Mouse (Mus musculus) kidney, embryonic 16.5 days (tissue): ENCODE results near the gene Mcfd2. TPM values are rescaled to one million over a fixed set of nuclear protein-coding genes. Genes with fewer than 3 reads are reported as not detected.

ENCODE experiments used
- ATAC-seq: fragments of 200-750 bp; cut with Nextera tagmentation; 2 replicates; pipeline ENCODE4 v1.8.0; 2017; ENCODE audit warnings: moderate TSS enrichment; ENCODE audit not compliant: low FRiP score, low TSS enrichment
- H3K27ac ChIP-seq: fragments of 300-500 bp; sonication (generic); 2 replicates; pipeline ENCODE4 v1.5.1; 2014; ENCODE audit warnings: low read length
- H3K27me3 ChIP-seq: fragments of 300-500 bp; sonication (generic); 2 replicates; pipeline ENCODE4 v1.6.1; 2014; ENCODE audit warnings: low read length, control low read depth, mixed read lengths; ENCODE audit not compliant: insufficient read depth
- H3K36me3 ChIP-seq: fragments of 300-500 bp; sonication (generic); 2 replicates; pipeline ENCODE4 v1.6.1; 2014; ENCODE audit warnings: low read length, control low read depth, mixed read lengths; ENCODE audit not compliant: insufficient read depth
- H3K4me1 ChIP-seq: fragments of 300-500 bp; sonication (generic); 2 replicates; pipeline ENCODE4 v1.6.1; 2014; ENCODE audit warnings: low read length, control low read depth, mixed read lengths; ENCODE audit not compliant: insufficient read depth
- H3K4me2 ChIP-seq: fragments of 300-500 bp; sonication (generic); replicated peaks from 2 replicates; pipeline ENCODE4 v1.6.1; 2014; ENCODE audit warnings: low read depth, low read length
- H3K4me3 ChIP-seq: fragments of 300-500 bp; sonication (generic); 2 replicates; pipeline ENCODE4 v1.5.1; 2014; ENCODE audit warnings: mild to moderate bottlenecking, low read length
- H3K9ac ChIP-seq: fragments of 300-500 bp; sonication (generic); replicated peaks from 2 replicates; pipeline ENCODE4 v1.6.1; 2014; ENCODE audit warnings: low read length
- H3K9me3 ChIP-seq: fragments of 300-500 bp; sonication (generic); 2 replicates; pipeline ENCODE4 v1.6.1; 2016; ENCODE audit warnings: low read length, control low read depth
- WGBS: fragments of 180-500 bp; shearing (Covaris S2); extraction: QIAGEN DNeasy Blood & Tissue Kit; methylation state at CpG from one replicate; pipeline ENCODE4 v1.1.7; 2014; 5-methylcytosine and 5-hydroxymethylcytosine counted together
- polyA plus RNA-seq: library from polyadenylated mRNA; unstranded; fragments of >200 nt; fragmentation: Nextera tagmentation; extraction: Ambion mirVana; gene quantifications from 2 replicates; pipeline ENCODE4 v1.2.1, GENCODE M21; 2015

Gene Mcfd2
- polyA plus RNA-seq, 1 experiment from 2014 or later = 151 TPM

GRCm38 (mm10) chr17:87283055-87283754, 17.5 kb upstream of the Mcfd2 start:
- Histone ChIP-seq H3K27me3 (peaks cover 14% of the 10 kb centered on the region; the same call in 1 of the 2 replicates), H3K4me3 (peak overlapping the region; percentile 79), H3K27ac (peak overlapping the region; percentile 81), H3K4me2 (peak overlapping the region; percentile 98), H3K36me3 (no peaks in the 10 kb centered on the region), H3K4me1 (peaks cover 25% of the 10 kb centered on the region), H3K9me3 (no peaks in the 10 kb centered on the region), H3K9ac (peak overlapping the region; percentile 89)
- WGBS = under 1% methylated on average over 56 of the region's 56 CpGs
- ATAC-seq = no peak

- peak within 1 kb of the TSS; percentile 89 for H3K9ac ChIP-seq
- H3K36me3 ChIP-seq = no peaks in the 10 kb centered on the region
- H3K27me3 ChIP-seq = peaks cover 14% of the 10 kb centered on the region; the same call in 1 of the 2 replicates
- peaks cover 25% of the 10 kb centered on the region for H3K4me1 ChIP-seq
- H3K27ac ChIP-seq = peak within 1 kb of the TSS; percentile 96
- H3K9me3 ChIP-seq = no peaks in the 10 kb centered on the region
- 0% methylated on average over 35 of the region's 38 CpGs for WGBS
- peak within 1 kb of the TSS; percentile 98 for H3K4me2 ChIP-seq
- peak within 1 kb of the TSS; percentile 79 for H3K4me3 ChIP-seq
- ATAC-seq = peak; percentile 93
These were observed 16.9 kb upstream of the Mcfd2 start, which contains the start of gene Ttc7 for GRCm38 (mm10) chr17:87282706-87283053. TSS of gene Ttc7 (plus strand) at chr17:87282886.

DNA sequence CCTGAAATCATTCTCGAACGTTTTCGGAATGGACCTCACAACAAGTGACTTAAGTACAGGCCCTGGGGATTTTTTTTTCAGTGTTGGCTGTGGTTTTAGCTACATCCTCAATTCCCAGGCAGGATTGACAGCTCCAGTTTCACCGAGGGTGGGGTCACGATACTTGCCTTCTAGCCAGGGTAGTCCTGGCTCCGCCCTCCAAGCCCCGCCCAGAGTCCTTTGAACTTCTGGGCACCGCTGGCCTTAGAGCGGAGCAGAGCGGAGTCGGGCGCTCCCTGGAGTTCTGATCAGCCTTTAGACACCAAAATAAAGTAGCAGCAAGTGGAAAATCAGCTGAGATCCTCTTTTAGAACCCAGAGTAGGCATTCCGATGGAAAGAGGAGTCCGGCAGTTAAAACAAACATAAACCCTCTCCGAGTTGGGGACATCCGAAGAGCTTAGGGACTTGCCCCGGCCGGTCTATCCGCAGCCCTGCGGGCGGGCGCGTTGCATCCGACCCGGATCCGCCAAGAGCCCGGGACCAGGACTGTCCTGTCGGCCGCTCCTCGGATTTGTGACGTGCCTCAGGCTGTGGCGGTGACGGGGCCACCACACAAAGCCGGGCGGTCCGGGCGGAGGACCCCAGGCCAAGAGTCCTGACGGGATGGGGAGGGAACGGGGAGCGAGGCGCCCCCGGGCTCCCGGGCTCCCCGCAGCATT, 16.4 kb upstream of the Mcfd2 start:
- WGBS = under 1% methylated on average over 40 of the region's 44 CpGs
- peak overlapping the region; percentile 89 for H3K9ac ChIP-seq
- H3K27me3 ChIP-seq = peaks cover 14% of the 10 kb centered on the region; the same call in 1 of the 2 replicates
- no peaks in the 10 kb centered on the region for H3K9me3 ChIP-seq
- peak overlapping the region; percentile 96 for H3K27ac ChIP-seq
- peaks cover 25% of the 10 kb centered on the region for H3K4me1 ChIP-seq
- no peaks in the 10 kb centered on the region for H3K36me3 ChIP-seq
- H3K4me2 ChIP-seq = peak overlapping the region; percentile 98
- peak; percentile 89 for ATAC-seq
- H3K4me3 ChIP-seq = peak overlapping the region; percentile 79

GRCm38 (mm10) chr17:87275363-87276341, 9.9 kb upstream of the Mcfd2 start:
- WGBS = 51% methylated on average over 14 of the region's 15 CpGs
- H3K9me3 ChIP-seq = no peaks in the 10 kb centered on the region
- H3K27me3 ChIP-seq = no peaks in the 10 kb centered on the region
- H3K4me3 ChIP-seq = no peak overlapping the region
- no peak overlapping the region for H3K9ac ChIP-seq
- peak overlapping the region; percentile 43; the same call in 1 of the 2 replicates for H3K27ac ChIP-seq
- H3K4me1 ChIP-seq = no peaks in the 10 kb centered on the region
- peak; percentile 76 for ATAC-seq
- no peak overlapping the region for H3K4me2 ChIP-seq
- H3K36me3 ChIP-seq = no peaks in the 10 kb centered on the region

DNA sequence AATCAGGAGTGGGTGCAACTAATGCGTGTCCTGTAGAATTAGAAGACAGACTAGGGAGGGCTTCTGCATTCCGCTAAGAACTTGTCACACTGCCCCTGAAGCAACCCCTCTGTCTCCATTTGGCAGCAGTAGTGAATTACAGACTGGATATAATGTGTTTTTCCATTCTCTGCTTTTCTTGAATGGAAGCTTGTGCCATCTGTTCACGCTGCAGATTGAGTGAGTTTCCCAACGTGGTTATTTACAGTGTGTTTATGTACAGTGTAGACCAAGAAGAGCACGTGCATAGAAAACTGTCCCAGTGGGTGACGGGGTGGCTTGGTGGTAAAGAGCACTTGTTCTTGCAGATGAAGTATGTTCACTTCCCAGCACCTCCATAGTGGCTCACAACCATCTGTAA, 3.7 kb upstream of the Mcfd2 start:
- H3K9me3 ChIP-seq = no peaks in the 10 kb centered on the region
- H3K9ac ChIP-seq = no peak overlapping the region
- H3K4me2 ChIP-seq = no peak overlapping the region
- WGBS = 75% methylated on average over 6 of the region's 6 CpGs
- no peak for ATAC-seq
- H3K27me3 ChIP-seq = no peaks in the 10 kb centered on the region
- H3K36me3 ChIP-seq = no peaks in the 10 kb centered on the region
- H3K27ac ChIP-seq = no peak overlapping the region
- peaks cover 8% of the 10 kb centered on the region for H3K4me1 ChIP-seq
- no peak overlapping the region for H3K4me3 ChIP-seq

GRCm38 (mm10) chr17:87264927-87265791, 576 bp downstream of the Mcfd2 start:
- Histone ChIP-seq H3K9ac (peak overlapping the region; percentile 89), H3K27ac (peak overlapping the region; percentile 57), H3K36me3 (peaks cover 27% of the 10 kb centered on the region), H3K4me2 (peak overlapping the region; percentile 72), H3K4me1 (peaks cover 21% of the 10 kb centered on the region), H3K9me3 (peaks cover 3% of the 10 kb centered on the region; the same call in 1 of the 2 replicates), H3K4me3 (peak overlapping the region; percentile 78), H3K27me3 (no peaks in the 10 kb centered on the region)
- 6% methylated on average over 27 of the region's 28 CpGs for WGBS
- ATAC-seq = peak; percentile 79

GRCm38 (mm10) chr17:87264054-87264830, 1.5 kb downstream of the Mcfd2 start:
- Histone ChIP-seq H3K4me3 (peak overlapping the region; percentile 78), H3K9me3 (peaks cover 3% of the 10 kb centered on the region; the same call in 1 of the 2 replicates), H3K36me3 (peaks cover 36% of the 10 kb centered on the region), H3K27me3 (no peaks in the 10 kb centered on the region), H3K4me1 (peaks cover 21% of the 10 kb centered on the region), H3K4me2 (peak overlapping the region; percentile 72), H3K27ac (no peak overlapping the region), H3K9ac (peak overlapping the region; percentile 89; the same call in 1 of the 2 replicates)
- no peak for ATAC-seq
- WGBS = 77% methylated on average over 11 of the region's 11 CpGs

DNA sequence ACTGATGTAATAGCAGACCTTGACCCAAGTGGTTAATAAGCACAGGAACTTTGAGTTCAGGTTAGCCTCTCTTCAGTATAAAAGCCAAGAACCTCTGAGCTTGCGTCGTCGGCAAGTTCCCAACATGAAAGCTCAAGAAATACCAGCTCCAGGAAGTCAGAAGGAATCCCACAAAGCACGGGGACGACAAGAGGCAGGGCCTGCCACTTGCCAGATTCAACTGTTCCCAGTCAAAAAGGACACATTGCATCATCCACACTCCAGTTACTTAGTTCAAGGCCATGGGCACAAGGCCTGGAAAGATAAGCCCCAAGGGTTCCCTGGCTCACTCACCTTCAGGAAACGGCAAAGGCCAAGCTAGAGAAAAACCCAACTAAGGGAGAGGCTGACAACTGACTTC, 2.3 kb downstream of the Mcfd2 start:
- Histone ChIP-seq H3K4me1 (peaks cover 21% of the 10 kb centered on the region), H3K27ac (no peak overlapping the region), H3K9ac (no peak overlapping the region), H3K9me3 (peaks cover 3% of the 10 kb centered on the region; the same call in 1 of the 2 replicates), H3K36me3 (peaks cover 41% of the 10 kb centered on the region), H3K4me3 (no peak overlapping the region), H3K27me3 (no peaks in the 10 kb centered on the region), H3K4me2 (no peak overlapping the region)
- 92% methylated on average over 6 of the region's 6 CpGs for WGBS
- no peak for ATAC-seq
